Mouse (Mus musculus): ENCODE results near the gene Sh3rf1. TPM values are rescaled to one million over a fixed set of nuclear protein-coding genes. Genes with fewer than 3 reads are reported as not detected.

Gene Sh3rf1
- total RNA-seq, 2 experiments from 2014 or later = 42.1 to 42.2 TPM

DNA sequence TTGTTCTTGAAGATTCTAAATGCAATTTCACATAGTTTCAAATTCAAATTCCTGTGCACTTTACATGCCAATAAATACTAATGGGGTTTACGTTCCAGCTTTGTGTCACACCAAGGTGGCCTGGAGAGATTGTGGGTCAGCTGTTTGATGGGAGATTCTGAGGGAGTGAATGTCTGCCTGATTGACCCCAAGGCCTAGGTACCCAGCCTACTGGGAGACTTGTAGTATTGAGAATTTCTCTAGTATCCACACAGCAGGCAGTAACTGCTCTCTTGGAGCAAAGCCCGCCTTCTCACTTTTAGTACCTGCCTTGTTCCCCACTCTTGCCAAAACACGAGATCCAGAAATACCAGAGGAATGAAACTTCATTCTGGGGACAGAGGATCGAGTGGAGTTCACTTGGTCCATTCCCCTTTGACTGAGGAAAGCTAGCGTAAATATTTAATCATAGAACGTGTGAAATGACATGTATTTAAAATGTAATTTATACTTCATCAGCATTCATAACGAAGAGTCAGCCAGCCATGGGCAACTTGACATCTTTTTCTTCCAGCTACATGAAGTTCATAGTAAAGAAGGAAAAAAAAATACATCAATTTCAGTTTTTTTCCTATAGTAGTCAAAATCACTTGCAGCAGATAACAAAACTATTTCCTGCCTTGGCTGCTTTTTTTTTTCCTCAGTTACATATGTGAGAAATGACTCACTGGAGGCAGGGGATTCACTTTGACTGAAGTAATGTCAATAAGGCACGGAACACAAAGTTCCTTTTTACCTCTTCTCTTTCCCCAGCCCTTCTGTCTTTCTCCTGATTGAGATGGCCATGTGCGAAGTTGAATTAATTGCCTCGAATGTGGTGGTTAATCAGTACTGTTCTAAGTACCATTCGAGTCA is 52.0 kb downstream of the Sh3rf1 start:
- DNase-seq (ENCODE audit: extremely low spot score in 1 of 2, low spot score in 2 of 2) = no peak
- intact Hi-C loops (cut with DNase I) = no loop called here

DNA sequence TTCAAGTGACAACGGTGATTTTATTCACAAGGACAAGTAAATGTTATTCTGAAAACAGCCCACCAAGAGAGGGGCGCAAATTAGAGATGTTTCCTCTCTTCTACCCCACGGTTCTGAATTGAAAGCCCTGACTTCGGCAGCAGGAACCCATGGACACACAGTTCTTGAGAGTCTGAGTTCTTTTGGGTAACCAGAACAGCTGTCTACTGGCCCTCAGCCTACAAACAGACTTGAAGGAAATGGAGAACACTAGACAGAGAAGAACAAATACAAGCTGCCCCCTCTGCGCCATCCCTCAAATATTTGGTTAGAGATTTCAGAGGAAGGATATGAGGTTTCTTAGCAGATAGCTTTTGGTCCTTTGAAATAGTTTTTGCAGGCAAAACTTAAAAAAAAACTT is 52.7 kb downstream of the Sh3rf1 start:
- no peak for DNase-seq (ENCODE audit: extremely low spot score in 1 of 2, low spot score in 2 of 2)
- intact Hi-C loops (cut with DNase I) = no loop called here

DNA sequence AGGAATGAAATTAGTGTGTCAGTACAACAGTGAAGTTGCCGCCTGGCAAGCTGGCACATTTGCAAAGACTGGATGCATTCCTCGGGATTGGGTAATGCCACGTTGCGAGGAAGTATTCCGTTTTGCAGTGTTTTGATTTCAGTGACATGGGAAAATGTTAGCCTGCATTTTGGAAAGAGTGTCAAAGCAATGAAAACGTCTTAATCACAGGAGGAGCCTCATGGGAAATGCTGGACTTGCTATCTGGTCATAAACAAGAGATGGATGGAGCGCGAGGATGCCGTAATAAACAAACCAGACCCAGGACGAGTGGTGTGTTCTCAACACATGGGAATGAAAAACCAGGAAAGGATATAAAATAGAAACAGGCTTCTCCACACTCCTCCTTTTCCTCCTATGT is 55.4 kb downstream of the Sh3rf1 start:
- intact Hi-C loops (cut with DNase I) = no loop called here

DNA sequence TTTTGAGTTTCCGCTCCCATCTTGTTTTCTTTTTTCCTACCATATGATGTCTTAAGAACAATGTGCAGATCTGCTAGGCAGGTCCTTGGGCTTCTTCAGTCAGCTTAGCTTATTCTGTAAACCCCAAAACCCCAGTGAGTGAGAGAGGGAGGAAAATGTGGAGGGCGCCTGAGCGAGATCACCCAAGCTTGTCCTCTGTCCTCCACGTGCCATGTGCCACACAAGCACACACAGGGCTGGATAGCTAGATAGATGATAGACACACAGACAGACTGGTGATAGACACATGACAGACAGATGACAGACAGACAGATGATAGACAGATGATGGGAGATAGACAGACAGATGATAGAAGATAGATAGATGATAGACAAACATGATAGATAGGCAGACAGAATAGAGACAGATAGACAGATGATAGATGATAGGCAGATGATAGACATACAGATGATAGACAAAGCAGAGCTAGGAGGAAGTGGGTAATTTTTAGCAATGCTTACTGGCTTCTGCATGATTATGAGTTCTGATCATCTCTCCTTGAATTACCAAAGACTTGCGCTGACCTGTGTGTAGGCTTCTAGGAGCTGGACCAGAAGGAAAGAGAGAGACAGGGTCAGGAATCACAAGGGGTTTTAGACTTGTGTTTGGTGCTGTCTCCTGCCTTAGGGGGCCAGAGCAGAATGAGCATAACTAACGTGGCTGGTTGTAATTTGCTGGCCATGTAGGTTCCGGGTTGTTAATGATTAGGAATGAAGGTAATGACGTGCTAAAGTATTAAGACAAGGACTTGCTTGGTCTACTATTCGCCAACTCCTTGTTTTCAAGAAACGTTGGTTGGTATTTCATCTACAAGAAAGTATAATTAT is 58.9 kb downstream of the Sh3rf1 start:
- intact Hi-C loops (cut with DNase I) = no loop called here
- no peak for DNase-seq (ENCODE audit: extremely low spot score in 1 of 2, low spot score in 2 of 2)

More for the DNA sequence above, 55.4 kb downstream of the Sh3rf1 start:
- no peak for DNase-seq (ENCODE audit: extremely low spot score in 1 of 2, low spot score in 2 of 2)

DNA sequence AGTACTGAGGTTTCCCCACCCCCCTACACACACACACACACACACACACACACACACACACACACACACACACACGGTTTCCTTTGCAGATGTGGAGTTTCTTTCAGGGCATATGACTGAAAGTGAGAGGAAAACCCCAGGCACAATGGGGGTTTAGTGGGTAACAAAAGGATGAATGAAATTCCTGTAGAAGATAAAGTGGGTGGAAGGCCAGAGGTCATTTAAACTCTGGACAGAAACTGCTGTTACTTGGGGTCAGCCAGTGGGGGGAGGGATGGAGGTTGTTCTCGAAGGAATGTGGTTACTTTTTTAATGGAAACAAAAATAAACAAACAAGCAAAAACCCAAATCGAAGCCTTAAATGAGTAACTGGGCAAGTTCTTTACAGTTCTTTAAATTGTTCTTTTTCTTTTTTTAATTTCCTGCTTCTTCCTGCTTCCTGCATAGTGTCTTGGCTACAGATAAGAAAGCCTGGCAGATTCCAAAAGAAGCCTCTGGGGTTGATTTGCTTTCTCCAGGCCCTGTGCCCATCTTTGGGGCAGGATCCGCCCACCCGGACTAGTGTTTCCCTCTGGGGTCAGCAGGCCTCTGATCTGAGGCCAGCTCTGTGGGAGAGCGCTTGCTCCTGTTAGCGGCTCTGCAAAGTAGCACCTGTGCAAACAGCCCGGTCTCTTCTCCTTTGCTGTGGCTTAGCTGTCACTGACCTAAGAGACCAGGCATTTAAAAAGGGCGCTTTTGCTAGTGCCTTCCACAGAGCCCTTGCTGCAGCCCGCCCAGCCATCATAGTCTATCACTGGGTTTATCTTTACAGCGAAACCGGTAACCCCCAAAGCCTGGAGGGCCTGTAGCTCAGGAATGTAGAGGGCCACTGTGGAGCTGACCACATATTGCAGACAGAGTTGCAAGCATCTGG is 59.8 kb downstream of the Sh3rf1 start:
- peak in 1 of 2 experiments; percentile 88 for DNase-seq (ENCODE audit: extremely low spot score in 1 of 2, low spot score in 2 of 2)
- intact Hi-C loops (cut with DNase I) = no loop called here

DNA sequence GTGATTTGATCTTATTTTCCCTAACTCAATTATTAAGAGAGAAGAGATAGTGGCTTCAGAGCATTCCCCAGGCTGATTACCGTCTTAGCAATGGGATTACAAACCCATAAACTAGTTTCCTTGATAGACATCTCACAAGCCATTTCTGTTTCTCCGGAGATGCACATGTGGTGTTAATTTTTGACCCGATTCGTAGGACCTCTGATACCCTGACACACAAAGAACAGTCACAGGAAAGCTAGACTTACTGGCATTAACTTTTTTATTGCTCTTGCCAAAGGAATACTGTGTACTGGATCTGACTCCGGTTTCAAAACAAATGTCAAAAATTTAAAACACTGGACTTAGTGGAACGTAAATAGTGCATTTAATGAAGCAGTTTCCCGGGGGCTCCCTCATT is 62.2 kb downstream of the Sh3rf1 start:
- intact Hi-C loops (cut with DNase I) = no loop called here
- DNase-seq (ENCODE audit: extremely low spot score in 1 of 2, low spot score in 2 of 2) = no peak

DNA sequence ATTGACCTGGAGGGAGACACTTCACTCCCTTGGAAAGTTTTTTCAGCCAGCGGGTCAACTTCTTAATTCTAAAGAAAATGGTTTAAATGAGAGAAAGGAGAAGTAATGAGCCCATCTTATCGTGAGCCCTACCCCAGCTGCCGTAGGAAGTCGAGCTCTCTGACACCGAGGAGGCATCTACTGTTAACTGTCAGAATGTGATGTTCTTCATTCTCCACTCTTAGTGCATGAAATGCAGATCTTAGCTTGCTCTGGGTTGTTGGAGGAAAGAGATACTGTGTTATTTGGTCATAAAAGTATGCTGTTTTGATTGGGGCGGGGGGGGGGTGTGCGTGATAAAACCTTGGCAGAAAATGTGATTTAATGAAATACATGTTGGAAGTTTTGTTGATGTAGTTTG is 62.7 kb downstream of the Sh3rf1 start:
- DNase-seq (ENCODE audit: extremely low spot score in 1 of 2, low spot score in 2 of 2) = no peak
- intact Hi-C loops (cut with DNase I) = no loop called here

DNA sequence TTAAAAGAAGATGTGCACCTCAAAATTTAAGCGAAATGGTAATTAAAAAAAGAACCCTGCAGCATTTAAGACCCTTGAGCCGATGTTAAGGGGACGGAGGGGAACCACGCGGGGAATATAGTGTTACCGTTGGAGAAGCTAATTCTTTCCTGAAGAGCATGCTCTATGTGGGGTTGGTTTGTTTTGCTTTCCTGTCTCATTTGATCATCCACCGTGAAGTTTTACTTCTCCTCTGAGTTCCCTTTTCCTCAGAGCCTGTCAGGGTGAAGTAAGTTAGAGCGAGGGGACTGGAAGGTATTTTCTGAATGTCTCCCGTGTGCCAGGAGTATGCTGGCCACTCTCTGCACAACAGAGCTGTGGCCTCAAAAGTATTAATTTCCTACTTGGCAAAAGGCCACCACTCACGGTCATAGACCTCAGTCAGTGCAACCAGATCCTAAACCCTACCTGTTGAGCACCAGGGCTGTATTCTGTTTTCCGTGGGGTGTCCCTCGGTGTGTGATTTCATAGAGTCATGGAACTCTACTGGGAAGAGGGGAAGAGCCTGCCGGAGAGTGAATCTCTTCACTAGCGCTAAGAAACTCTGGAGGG is 63.2 kb downstream of the Sh3rf1 start:
- DNase-seq (ENCODE audit: extremely low spot score in 1 of 2, low spot score in 2 of 2) = no peak
- intact Hi-C loops (cut with DNase I) = no loop called here

DNA sequence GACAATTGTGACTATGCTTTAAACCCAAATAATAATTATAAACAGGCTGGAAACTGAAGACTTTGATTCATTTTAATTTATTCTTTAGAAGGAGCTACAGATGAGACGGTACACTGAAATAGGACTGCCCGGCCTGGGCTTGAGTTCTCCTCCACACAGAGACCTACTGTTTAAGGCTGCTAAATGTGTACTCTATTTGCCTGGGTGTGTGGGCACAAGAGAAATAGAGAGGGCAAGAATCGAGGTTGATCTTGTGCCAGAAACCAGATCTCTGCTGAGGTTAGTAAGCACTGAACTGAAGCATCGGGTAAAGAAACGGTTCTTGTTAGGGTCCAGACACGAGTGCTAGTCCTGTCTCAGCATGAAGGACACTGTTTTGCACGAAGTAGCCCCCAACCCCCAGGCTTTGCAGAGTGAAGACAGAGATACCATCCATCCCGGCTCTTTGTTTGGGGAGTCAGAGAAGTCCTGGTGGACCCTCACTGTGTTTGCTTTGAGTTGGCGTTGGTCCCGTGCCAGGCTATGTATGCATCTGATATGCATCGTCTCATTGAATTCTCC is 64.4 kb downstream of the Sh3rf1 start:
- peak; percentile 42 to 67 for DNase-seq (ENCODE audit: extremely low spot score in 1 of 2, low spot score in 2 of 2)
- intact Hi-C loops (cut with DNase I) = no loop called here

DNA sequence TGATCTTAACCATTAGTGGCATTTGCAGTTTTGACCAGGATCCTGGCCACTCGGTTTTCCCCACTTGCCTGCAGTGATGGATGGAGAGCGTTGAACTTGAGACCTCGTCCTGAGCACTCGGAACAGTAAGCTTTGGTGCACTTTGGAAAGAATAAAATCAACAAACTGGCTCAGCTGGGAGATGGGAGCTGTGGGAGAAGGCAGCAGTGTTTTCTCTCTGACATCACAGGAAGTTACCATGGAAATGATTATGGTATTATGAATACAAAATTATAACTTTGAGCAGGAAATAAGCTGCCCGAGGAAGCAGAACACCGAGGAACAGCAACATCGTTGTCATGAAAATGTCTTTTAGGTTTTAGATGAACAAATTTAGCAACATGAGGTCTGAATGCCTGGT is 65.0 kb downstream of the Sh3rf1 start:
- intact Hi-C loops (cut with DNase I) = no loop called here
- no peak for DNase-seq (ENCODE audit: extremely low spot score in 1 of 2, low spot score in 2 of 2)

DNA sequence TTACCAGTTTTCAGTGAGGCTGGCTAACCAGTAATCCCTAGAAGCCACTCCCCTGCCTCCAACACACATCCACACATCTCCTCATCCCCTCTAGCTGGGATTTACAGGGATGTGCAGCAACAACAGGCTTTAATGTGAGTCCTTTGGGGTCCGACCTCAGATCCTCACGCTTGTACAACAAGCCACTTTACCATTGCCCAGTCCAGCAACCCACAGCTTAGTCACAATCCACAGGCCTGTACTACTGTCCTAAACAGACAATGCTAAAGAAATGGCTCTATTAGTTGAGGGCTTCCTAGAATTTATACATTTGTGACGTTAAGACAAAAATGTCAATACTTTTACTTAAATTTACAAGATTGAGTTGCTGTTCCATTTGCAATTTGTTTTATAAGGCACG is 71.4 kb downstream of the Sh3rf1 start:
- no peak for DNase-seq (ENCODE audit: extremely low spot score in 1 of 2, low spot score in 2 of 2)
- intact Hi-C loops (cut with DNase I) = no loop called here

DNA sequence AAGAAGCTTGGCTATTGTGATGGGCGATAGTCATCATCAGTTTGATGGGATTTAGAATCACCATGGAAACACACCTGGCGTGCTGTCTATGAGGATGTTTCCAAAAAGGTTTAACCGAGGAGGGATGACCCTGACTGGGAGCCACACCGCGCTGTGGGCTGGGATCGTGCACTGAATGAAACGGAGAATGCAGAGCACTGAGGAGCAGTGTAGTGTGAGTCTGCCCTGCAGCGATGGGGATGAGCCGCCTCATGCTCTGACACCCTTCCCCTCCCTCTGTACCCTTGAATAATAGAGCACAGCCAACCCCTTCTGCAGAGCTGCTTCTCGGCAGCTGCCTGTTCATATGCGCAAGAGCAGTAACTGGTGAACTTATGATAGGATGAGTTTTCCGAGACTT is 71.8 kb downstream of the Sh3rf1 start:
- DNase-seq (ENCODE audit: extremely low spot score in 1 of 2, low spot score in 2 of 2) = no peak
- intact Hi-C loops (cut with DNase I) = no loop called here

DNA sequence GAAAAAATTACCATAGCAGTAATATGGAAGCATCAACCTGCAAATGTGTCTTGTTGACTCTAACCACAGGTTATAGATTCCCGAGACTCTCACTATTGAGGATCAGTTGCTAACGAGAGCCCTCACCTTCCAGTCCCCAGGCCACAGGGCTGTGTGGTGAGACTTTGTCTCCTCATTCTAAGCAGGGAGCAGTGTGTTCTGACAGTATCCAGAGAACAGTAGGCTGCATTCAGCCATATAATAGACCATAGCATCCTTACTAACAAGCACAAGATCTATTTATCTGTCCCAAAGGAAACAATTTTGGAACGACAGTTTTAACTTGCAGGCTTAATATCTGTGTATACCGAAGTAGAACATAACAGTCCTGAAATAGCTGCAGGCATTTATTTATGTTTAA is 75.2 kb downstream of the Sh3rf1 start:
- intact Hi-C loops (cut with DNase I) = no loop called here
- DNase-seq (ENCODE audit: extremely low spot score in 1 of 2, low spot score in 2 of 2) = no peak

DNA sequence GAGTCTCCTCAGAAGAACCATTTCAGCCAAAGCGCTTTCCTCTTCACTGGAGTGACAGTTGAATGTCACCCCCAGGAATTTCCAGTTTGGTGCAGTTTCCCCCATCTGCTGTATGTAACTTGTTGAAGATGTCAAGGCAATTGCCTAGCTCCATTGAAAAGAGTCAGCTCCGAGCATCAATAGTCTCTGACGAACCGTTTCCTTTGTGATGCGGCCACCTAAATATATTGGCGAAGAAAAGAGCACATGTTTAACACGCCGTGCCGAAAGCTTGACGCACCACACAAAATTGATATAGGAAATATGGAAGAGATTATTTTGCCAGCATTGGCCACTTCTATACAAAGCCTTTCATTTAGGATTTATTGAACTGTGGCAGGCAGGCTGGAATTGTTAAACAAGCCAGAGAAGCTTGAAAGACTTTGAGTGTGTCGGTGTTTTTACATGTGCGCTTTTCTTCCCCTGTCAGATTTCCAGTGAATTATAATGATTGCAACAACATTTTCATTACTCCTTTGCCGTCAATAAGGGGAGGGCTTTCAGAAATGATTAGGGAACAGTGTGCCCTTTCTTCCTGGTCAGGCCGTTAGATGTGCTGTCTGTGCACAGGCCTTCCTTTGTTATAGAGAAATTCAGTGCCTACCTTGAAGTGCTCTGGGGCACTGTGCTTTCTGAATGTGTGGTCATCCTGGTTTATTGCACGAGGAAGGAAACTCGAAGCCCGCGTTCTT is 77.8 kb downstream of the Sh3rf1 start:
- intact Hi-C loops (cut with DNase I) = no loop called here
- DNase-seq (ENCODE audit: extremely low spot score in 1 of 2, low spot score in 2 of 2) = no peak

DNA sequence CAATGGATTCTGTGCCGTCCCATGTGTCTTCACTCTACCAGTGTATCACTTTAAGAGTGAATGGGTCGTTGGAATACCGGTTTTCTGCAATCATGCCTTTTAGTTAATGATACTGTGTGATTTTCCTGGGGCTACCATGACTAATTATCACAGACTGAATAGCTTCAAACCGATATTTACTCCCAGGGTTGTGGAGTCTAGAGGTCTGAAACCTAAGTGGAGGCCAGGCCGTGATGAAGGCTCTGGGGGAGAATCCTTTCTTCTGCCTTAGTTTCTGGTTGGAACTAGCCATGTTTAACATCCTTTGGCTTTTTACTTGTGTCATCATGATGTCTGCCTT is 78.3 kb downstream of the Sh3rf1 start:
- DNase-seq (ENCODE audit: extremely low spot score in 1 of 2, low spot score in 2 of 2) = no peak
- intact Hi-C loops (cut with DNase I) = no loop called here

DNA sequence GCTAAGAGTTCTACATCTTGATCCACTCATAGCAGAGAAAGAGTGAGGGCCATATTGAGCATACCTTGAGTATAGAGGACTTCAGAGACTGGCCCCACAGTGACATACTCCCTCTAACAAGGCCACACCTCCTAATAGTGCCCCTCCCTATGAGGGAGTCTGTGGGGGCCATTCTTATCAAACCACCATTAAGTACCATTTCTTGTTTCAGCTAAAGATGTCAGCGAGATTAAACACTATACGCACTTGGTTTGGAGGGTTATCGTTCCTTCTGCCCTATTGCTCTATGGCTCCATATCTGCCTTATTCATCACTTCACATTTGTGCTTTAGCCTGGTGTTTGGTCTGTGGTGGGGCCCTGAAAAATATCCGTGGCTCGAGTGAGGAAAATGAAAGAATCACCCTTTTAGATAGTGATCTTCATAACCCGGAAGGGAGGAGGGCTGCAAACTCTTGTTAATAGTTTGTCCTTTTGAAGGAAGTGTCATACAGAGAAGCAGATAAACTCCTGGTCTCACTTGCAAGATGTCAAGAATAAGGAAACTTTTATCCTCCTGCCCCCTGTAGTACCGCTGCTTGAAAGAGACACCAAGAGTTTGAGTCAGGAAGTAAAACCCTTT is 81.9 kb downstream of the Sh3rf1 start:
- intact Hi-C loops (cut with DNase I) = no loop called here

DNA sequence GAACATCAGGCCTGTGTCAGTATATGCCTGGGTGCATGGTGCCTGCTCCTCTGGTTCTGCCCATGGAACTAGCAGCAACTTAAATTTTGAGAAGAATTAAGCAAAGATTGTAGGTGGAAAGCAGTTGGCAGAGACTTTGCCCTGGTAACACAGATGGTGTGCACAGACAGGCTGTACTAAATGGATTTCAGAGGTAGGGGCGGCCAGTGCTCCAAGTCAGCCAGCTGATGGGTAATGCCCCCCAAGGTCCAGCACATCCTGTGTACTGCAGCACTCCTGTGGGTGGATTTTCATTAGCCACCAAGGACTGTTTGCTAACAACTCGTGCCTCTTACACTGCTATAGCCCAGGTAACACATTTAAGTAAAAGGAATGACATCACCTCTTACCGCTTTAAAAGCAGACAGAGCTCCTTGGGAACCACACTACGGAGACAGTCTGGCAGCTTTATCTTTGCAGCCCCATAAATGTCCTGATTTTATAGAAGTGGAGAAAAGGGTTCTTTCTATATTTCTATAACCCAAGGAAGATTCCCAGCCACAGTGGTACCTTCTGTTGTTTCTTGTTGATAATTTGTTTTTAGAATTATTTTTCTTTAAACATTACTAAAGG is 82.9 kb downstream of the Sh3rf1 start:
- intact Hi-C loops (cut with DNase I) = no loop called here
- DNase-seq (ENCODE audit: extremely low spot score in 1 of 2, low spot score in 2 of 2) = no peak

More for the DNA sequence above, 81.9 kb downstream of the Sh3rf1 start:
- DNase-seq (ENCODE audit: extremely low spot score in 1 of 2, low spot score in 2 of 2) = no peak

All from left cerebral cortex, postnatal 10 days (tissue).